Mouse (Mus musculus): ENCODE measurements around the gene March11. TPM values are rescaled to one million over a fixed set of nuclear protein-coding genes. Genes with fewer than 3 reads are reported as not detected.

The March11 gene
- polyA plus RNA-seq, 1 experiment from 2014 or later = 0.17 TPM

- WGBS = 84% methylated on average over 5 of the region's 5 CpGs
- ATAC-seq (ENCODE audit: insufficient number of reproducible peaks, low FRiP score) = no peak
- H3K36me3 ChIP-seq = no peaks in the 10 kb centered on the region
- H3K4me1 ChIP-seq (replicated peaks) = no peaks in the 10 kb centered on the region
- H3K9ac ChIP-seq = no peak overlapping the region
- H3K27ac ChIP-seq (ENCODE audit: poor library complexity, severe bottlenecking) = no peak overlapping the region
- H3K27me3 ChIP-seq (replicated peaks) = no peaks in the 10 kb centered on the region
- no peaks in the 10 kb centered on the region for H3K9me3 ChIP-seq (replicated peaks)
- H3K4me2 ChIP-seq = no peak overlapping the region
- no peak overlapping the region for H3K4me3 ChIP-seq
Measured at GRCm38 (mm10) chr15:26373759-26374158, 64.9 kb downstream of the March11 start.

GRCm38 (mm10) chr15:26374232-26374631 is 65.4 kb downstream of the March11 start:
- Histone ChIP-seq H3K27me3 (replicated peaks) (no peaks in the 10 kb centered on the region), H3K36me3 (no peaks in the 10 kb centered on the region), H3K9me3 (replicated peaks) (no peaks in the 10 kb centered on the region), H3K9ac (no peak overlapping the region), H3K27ac (ENCODE audit: poor library complexity, severe bottlenecking) (no peak overlapping the region), H3K4me1 (replicated peaks) (no peaks in the 10 kb centered on the region), H3K4me3 (no peak overlapping the region), H3K4me2 (no peak overlapping the region)
- 75% methylated on average over 2 of the region's 2 CpGs for WGBS
- ATAC-seq (ENCODE audit: insufficient number of reproducible peaks, low FRiP score) = no peak

DNA sequence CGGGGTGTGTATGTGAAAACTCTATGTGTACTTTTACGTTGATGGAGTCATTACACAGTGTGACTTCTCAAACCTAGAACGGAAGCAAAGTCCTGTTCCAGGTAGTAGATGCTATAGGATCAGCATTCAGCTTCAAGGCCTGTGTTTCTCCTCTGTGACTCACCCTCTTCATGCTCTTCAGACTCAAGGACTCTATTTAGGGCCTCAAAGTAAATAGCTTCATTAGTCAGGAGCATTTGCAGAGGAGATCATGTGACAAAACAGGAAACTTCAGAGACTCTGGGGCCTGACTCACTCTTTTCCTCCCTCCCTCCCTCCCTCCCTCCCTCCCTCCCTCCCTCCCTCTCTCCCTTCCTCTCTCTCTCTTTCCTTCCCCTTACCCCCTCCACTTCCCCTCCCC is 66.1 kb downstream of the March11 start:
- ATAC-seq (ENCODE audit: insufficient number of reproducible peaks, low FRiP score) = no peak
- Histone ChIP-seq H3K9me3 (replicated peaks) (no peaks in the 10 kb centered on the region), H3K4me3 (no peak overlapping the region), H3K27ac (ENCODE audit: poor library complexity, severe bottlenecking) (no peak overlapping the region), H3K9ac (no peak overlapping the region), H3K36me3 (no peaks in the 10 kb centered on the region), H3K4me2 (no peak overlapping the region), H3K27me3 (replicated peaks) (no peaks in the 10 kb centered on the region), H3K4me1 (replicated peaks) (no peaks in the 10 kb centered on the region)
- 78% methylated on average over 3 of the region's 3 CpGs for WGBS

- H3K27me3 ChIP-seq (replicated peaks) = no peaks in the 10 kb centered on the region
- no peak overlapping the region for H3K4me3 ChIP-seq
- no peaks in the 10 kb centered on the region for H3K4me1 ChIP-seq (replicated peaks)
- H3K9me3 ChIP-seq (replicated peaks) = no peaks in the 10 kb centered on the region
- no peak for ATAC-seq (ENCODE audit: insufficient number of reproducible peaks, low FRiP score)
- H3K4me2 ChIP-seq = no peak overlapping the region
- no peak overlapping the region for H3K9ac ChIP-seq
- no peak overlapping the region for H3K27ac ChIP-seq (ENCODE audit: poor library complexity, severe bottlenecking)
- H3K36me3 ChIP-seq = no peaks in the 10 kb centered on the region
- 73% methylated on average over 2 of the region's 2 CpGs for WGBS
Measured at GRCm38 (mm10) chr15:26377355-26377754, 68.5 kb downstream of the March11 start.

- no peak overlapping the region for H3K4me2 ChIP-seq
- H3K36me3 ChIP-seq = no peaks in the 10 kb centered on the region
- ATAC-seq (ENCODE audit: insufficient number of reproducible peaks, low FRiP score) = no peak
- no peak overlapping the region for H3K27ac ChIP-seq (ENCODE audit: poor library complexity, severe bottlenecking)
- 78% methylated on average over 4 of the region's 4 CpGs for WGBS
- H3K27me3 ChIP-seq (replicated peaks) = no peaks in the 10 kb centered on the region
- no peak overlapping the region for H3K9ac ChIP-seq
- H3K4me1 ChIP-seq (replicated peaks) = no peaks in the 10 kb centered on the region
- H3K9me3 ChIP-seq (replicated peaks) = no peaks in the 10 kb centered on the region
- no peak overlapping the region for H3K4me3 ChIP-seq
Measured at GRCm38 (mm10) chr15:26378879-26379278, 70.0 kb downstream of the March11 start.

DNA sequence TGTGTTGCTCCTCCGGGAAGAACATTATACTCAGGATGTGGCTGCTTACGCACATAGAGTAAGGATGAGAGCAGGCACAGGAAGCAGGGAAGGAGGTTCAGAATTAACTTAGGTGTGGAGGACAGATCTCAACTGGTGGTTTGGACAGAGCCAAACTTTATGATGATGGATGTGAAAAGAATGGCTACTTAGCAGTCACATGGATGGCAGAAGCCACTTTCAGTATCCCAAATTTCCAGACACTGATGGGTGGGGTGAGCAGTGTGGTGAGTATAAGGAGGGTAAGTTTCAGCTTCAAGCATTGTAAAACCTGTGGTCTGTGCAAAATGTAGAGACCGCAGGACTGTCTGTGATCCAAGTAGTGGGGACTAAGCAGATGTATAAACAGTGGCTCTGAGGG is 71.0 kb downstream of the March11 start:
- Histone ChIP-seq H3K36me3 (no peaks in the 10 kb centered on the region), H3K4me3 (no peak overlapping the region), H3K4me1 (replicated peaks) (no peaks in the 10 kb centered on the region), H3K9ac (no peak overlapping the region), H3K4me2 (no peak overlapping the region), H3K27me3 (replicated peaks) (no peaks in the 10 kb centered on the region), H3K27ac (ENCODE audit: poor library complexity, severe bottlenecking) (no peak overlapping the region), H3K9me3 (replicated peaks) (no peaks in the 10 kb centered on the region)
- ATAC-seq (ENCODE audit: insufficient number of reproducible peaks, low FRiP score) = no peak
- WGBS = 69% methylated on average over 3 of the region's 3 CpGs

- Histone ChIP-seq H3K27me3 (replicated peaks) (no peaks in the 10 kb centered on the region), H3K9me3 (replicated peaks) (no peaks in the 10 kb centered on the region), H3K4me2 (no peak overlapping the region), H3K9ac (no peak overlapping the region), H3K4me1 (replicated peaks) (no peaks in the 10 kb centered on the region), H3K27ac (ENCODE audit: poor library complexity, severe bottlenecking) (no peak overlapping the region), H3K4me3 (no peak overlapping the region), H3K36me3 (no peaks in the 10 kb centered on the region)
- ATAC-seq (ENCODE audit: insufficient number of reproducible peaks, low FRiP score) = no peak
- 70% methylated on average over 1 of the region's 1 CpGs for WGBS
Measured at GRCm38 (mm10) chr15:26380844-26381243, 72.0 kb downstream of the March11 start.

- H3K27ac ChIP-seq (ENCODE audit: poor library complexity, severe bottlenecking) = no peak overlapping the region
- H3K4me1 ChIP-seq (replicated peaks) = no peaks in the 10 kb centered on the region
- no peak overlapping the region for H3K4me3 ChIP-seq
- H3K4me2 ChIP-seq = no peak overlapping the region
- WGBS = 87% methylated on average over 9 of the region's 9 CpGs
- H3K36me3 ChIP-seq = no peaks in the 10 kb centered on the region
- H3K9me3 ChIP-seq (replicated peaks) = no peaks in the 10 kb centered on the region
- no peaks in the 10 kb centered on the region for H3K27me3 ChIP-seq (replicated peaks)
- ATAC-seq (ENCODE audit: insufficient number of reproducible peaks, low FRiP score) = no peak
- H3K9ac ChIP-seq = no peak overlapping the region
Measured at GRCm38 (mm10) chr15:26390001-26390400, 81.2 kb downstream of the March11 start.

GRCm38 (mm10) chr15:26396556-26396955 is 87.7 kb downstream of the March11 start:
- no peaks in the 10 kb centered on the region for H3K9me3 ChIP-seq (replicated peaks)
- H3K27me3 ChIP-seq (replicated peaks) = no peaks in the 10 kb centered on the region
- no peak overlapping the region for H3K27ac ChIP-seq (ENCODE audit: poor library complexity, severe bottlenecking)
- H3K9ac ChIP-seq = no peak overlapping the region
- H3K36me3 ChIP-seq = no peaks in the 10 kb centered on the region
- H3K4me3 ChIP-seq = no peak overlapping the region
- no peaks in the 10 kb centered on the region for H3K4me1 ChIP-seq (replicated peaks)
- no peak for ATAC-seq (ENCODE audit: insufficient number of reproducible peaks, low FRiP score)
- WGBS = 86% methylated on average over 2 of the region's 2 CpGs
- H3K4me2 ChIP-seq = no peak overlapping the region

DNA sequence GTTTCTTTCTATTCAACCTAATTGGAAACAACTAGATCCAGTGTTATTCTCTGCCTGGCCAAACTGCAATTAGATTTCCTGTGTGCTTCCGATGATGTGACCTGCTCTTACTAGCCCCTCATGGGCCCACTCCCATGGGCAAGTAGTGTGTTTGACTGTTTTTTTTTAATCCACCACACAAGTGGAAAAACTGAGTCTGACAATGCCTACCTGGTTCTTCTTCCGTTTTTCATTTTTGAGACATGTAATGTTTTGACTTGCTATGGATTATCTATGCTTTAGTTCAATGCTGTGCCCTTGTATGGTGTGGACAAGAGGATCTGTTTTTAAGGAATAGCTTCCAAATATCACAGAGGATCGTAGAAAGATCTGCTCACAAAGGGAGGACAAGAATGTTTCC is 116.4 kb downstream of the March11 start:
- Histone ChIP-seq H3K4me2 (no peak overlapping the region), H3K27me3 (replicated peaks) (no peaks in the 10 kb centered on the region), H3K4me1 (replicated peaks) (no peaks in the 10 kb centered on the region), H3K36me3 (no peaks in the 10 kb centered on the region), H3K9me3 (replicated peaks) (no peaks in the 10 kb centered on the region), H3K4me3 (no peak overlapping the region), H3K9ac (no peak overlapping the region), H3K27ac (ENCODE audit: poor library complexity, severe bottlenecking) (no peak overlapping the region)
- no peak for ATAC-seq (ENCODE audit: insufficient number of reproducible peaks, low FRiP score)
- 79% methylated on average over 3 of the region's 3 CpGs for WGBS

DNA sequence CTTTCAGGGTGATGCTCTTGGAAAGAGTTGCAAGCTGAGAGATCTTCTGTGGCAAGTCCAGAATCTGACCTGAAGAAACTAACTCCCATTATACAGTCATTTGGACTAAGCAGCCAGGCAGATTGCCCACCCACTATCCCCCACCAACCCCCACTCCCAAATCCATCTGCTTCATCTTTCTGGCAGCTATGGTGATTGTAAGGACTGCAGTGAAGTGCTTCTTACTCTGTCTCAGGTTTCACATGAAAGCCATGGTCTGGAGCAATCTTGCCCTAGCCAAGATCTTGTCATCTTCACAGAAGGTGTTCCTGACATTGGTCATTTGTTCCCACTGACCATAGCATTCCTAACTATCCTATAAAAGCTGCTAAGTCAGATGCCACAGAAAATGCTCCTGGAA is 117.4 kb downstream of the March11 start:
- Histone ChIP-seq H3K4me1 (replicated peaks) (no peaks in the 10 kb centered on the region), H3K27me3 (replicated peaks) (no peaks in the 10 kb centered on the region), H3K9ac (no peak overlapping the region), H3K27ac (ENCODE audit: poor library complexity, severe bottlenecking) (no peak overlapping the region), H3K4me3 (no peak overlapping the region), H3K4me2 (no peak overlapping the region), H3K36me3 (no peaks in the 10 kb centered on the region), H3K9me3 (replicated peaks) (no peaks in the 10 kb centered on the region)
- ATAC-seq (ENCODE audit: insufficient number of reproducible peaks, low FRiP score) = no peak

- no peaks in the 10 kb centered on the region for H3K36me3 ChIP-seq
Measured at GRCm38 (mm10) chr15:26430565-26430964, 121.7 kb downstream of the March11 start.

More at GRCm38 (mm10) chr15:26430565-26430964, 121.7 kb downstream of the March11 start:
- no peak for ATAC-seq (ENCODE audit: insufficient number of reproducible peaks, low FRiP score)
- H3K9me3 ChIP-seq (replicated peaks) = no peaks in the 10 kb centered on the region
- 71% methylated on average over 2 of the region's 2 CpGs for WGBS
- H3K4me2 ChIP-seq = no peak overlapping the region
- no peak overlapping the region for H3K4me3 ChIP-seq
- H3K9ac ChIP-seq = no peak overlapping the region
- no peaks in the 10 kb centered on the region for H3K27me3 ChIP-seq (replicated peaks)
- H3K27ac ChIP-seq (ENCODE audit: poor library complexity, severe bottlenecking) = no peak overlapping the region
- no peaks in the 10 kb centered on the region for H3K4me1 ChIP-seq (replicated peaks)
